Mouse (Mus musculus): ENCODE data around the gene Cdh10.

Cdh10 gene

GRCm38 (mm10) chr15:18818185-18818973 is at the start of gene Cdh10:
Cdh10 (plus strand) TSS chr15:18818947.
- peak; percentile 92 for DNase-seq (ENCODE audit: low read depth, low spot score)

DNA sequence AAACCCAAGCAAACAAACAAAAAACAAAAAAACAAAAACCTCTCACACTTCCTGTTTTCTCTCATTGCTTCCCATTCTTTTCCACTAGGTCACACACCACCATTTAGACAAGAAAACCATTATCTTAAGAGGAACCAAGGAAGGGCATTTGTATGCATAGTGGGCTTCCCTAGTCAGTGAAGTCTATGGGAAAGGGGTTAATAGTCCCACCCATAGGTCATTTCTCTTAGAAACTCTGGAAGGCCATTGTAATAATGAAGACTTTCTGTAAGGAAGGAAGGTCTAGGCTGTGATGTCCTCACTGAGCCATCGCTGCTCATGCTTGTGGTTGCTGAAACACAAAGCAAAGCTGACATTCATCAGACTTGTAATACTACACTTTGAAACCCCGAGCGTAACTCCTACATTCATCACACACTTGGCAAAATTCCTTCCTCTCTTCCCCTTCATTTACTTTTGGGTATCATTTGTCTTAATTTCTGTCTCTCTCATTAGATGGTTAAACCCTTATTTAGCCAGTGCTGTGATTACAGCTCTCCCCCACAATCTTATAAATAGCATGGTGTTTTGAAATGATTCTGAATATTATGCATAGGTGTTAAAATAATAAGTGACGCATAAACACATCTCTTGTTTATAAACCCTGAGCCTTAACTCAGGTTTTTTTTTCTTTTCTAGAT is 9.5 kb upstream of the Cdh10 start:
- no peak for DNase-seq (ENCODE audit: low read depth, low spot score)

DNA sequence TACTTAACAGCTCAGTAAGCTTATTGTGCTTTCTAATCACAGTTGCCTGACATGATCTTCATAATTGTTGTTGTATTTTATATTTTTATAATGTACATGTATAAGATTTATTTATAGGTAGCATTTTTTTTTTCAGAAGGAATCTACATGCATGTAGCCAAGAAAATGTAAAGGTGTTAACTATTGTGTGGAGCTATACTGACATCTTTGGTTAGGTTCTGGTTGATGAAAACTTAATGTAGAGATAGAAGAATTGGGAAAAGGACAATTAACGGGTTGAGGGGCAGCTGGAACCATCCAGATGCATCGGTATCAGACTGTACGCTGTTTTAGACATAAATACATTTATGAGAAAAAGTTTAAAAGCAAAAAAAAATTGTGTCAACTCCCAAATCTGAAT is 1.0 kb upstream of the Cdh10 start:
- DNase-seq (ENCODE audit: low read depth, low spot score), result no peak

DNA sequence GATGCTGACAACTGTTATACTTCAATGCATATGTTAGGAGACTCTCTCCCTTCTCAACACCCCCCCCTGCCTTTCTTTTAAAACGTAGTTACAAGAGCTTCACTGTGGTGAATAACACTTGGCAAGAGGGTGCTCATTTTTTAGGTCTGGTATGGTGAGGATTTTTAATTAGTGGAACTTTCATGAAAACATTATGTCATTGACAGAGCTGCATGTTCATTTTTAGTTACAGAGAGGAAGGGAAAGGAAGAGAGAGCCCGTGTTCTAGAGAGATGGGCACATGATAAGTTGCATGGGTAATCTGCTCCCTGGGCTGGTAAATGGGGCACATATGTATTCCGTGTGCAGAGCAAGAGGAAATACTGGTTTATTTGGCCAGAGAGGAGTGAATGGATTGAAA is 1.5 kb downstream of the Cdh10 start:
- DNase-seq (ENCODE audit: low read depth, low spot score), result no peak

DNA sequence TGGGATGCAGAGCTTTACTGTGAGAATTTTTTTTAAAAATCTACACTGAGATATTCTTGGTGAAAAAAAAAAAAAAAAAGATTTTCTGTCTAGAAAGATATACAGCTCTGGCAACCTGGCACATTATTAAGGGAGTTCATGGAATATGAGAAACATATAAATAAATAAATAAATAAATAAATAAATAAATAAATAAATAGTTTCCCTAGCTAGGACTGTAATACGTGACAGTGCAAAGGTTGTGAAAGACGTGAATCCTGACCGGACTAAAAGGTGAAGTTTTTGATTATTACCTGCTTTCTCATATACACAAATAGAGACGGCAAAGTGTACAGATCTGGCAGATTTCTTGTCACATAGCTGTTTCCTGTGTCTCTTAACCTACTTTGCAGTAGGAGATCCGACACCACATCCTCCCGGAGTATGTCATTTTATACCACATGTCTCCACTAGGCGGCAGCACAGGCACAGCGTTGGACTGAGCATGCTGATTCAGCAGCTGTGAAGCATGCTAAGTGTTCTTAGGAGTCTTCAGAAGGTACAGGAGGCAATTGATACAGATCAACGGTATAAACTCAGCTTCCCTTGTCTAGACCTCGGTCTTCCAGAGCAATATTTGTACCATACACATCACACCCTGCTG is 2.5 kb downstream of the Cdh10 start:
- peak; percentile 83 for DNase-seq (ENCODE audit: low read depth, low spot score)

DNA sequence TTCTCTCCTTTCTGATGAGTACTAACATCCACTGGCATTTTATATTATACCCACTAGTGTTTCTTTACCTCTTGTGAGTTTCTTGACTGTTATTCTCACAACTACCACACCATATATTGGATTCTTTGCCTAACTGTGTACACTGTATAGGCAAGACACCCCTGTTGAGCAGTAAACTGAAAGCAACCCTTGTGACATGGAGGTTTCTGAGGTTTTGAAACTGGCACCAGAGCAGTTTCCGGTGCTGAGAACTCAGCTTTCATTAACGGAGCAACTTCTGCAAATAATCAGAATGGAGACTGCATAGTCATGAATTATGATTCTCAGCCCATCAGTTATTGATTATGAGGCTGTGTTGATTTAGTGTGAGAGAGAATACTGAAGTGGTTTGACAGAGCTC is 4.7 kb downstream of the Cdh10 start:
- no peak for DNase-seq (ENCODE audit: low read depth, low spot score)

- DNase-seq (ENCODE audit: low read depth, low spot score), result peak; percentile 59
Measured at GRCm38 (mm10) chr15:18832263-18832662, 13.5 kb downstream of the Cdh10 start.

GRCm38 (mm10) chr15:18841769-18842168 is 23.0 kb downstream of the Cdh10 start:
- no peak for DNase-seq (ENCODE audit: low read depth, low spot score)

- DNase-seq (ENCODE audit: low read depth, low spot score), result no peak
Measured at GRCm38 (mm10) chr15:18844807-18845206, 26.1 kb downstream of the Cdh10 start.

- DNase-seq (ENCODE audit: low read depth, low spot score), result no peak
Measured at GRCm38 (mm10) chr15:18850497-18850896, 31.8 kb downstream of the Cdh10 start.

DNA sequence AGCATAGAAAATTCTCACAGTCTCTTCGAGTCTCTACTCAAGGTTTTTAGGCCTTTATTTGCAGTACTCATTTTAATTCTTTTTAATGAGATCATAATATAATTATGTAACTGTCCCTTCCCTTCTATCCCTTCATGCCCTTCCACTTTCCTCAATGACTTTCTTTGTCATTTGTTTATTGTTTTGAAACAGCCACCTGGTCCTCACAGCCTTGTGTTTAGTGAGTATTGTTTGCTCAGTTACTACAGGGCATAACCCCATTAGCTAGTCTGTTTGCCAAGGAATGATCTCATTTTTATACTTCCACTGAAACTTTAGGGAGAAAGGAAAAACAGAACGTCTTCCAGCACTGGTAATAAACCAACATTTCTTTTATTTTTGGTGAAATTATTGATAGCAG is 39.4 kb downstream of the Cdh10 start:
- no peak for DNase-seq (ENCODE audit: low read depth, low spot score)

DNA sequence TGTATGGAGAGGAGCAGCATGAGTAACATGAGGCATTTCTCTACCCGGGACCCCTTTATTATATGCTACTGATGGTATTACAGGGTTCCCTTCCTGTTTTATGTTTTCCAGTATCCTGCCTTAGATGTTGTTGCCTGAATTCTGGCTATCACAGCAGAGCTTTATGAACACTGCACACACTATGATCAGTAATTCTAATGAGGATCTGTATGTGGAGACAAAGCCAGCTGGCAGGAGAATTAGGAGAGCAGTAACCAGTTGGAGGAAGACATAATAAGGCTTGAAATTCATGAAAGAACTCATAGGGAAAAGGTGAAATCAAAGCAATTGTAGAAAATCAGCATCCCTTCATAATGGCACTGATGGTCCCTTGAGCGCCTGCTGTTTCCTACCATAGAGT is 51.1 kb downstream of the Cdh10 start:
- no peak for DNase-seq (ENCODE audit: low read depth, low spot score)

DNA sequence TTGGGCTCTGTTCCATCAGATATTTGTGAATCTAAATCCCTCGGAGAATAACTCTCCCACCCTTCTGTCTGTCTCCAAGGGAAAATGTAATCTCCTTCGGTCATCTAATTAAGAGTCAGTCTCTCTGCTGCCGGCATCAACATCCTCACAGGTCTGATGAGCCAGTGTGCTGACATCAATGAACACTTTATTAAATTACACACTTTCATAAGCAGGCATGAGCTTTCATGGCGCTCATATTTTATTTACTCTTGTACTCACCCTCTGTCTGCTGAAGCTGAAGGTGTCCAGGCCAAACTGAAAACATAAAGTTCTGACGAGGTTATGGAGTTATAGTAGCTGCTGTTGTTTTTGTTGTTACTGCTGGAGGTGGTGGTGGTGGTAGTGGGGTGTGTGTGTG is 62.7 kb downstream of the Cdh10 start:
- no peak for DNase-seq (ENCODE audit: low read depth, low spot score)

DNA sequence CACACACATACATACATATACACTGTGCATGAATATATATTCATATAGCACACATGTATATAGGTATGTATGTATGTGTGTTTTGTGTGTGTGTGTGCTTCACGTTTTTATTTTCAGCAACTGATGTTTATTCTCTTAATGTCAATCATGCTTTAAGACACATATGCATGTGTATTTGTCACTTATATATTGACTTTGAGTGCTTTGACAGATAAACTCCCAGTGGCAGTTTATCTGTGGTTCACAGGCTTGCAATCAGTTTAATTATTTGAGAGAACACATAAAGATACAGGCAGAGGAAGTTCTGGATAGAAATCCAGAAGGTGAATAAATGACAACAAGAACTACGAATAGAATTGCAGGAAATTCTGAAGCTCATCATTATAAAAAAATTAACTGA is 67.9 kb downstream of the Cdh10 start:
- DNase-seq (ENCODE audit: low read depth, low spot score), result no peak

- DNase-seq (ENCODE audit: low read depth, low spot score), result no peak
Measured at GRCm38 (mm10) chr15:18888912-18889311, 70.2 kb downstream of the Cdh10 start.

- no peak for DNase-seq (ENCODE audit: low read depth, low spot score)
Measured at GRCm38 (mm10) chr15:18890358-18890757, 71.6 kb downstream of the Cdh10 start.

- no peak for DNase-seq (ENCODE audit: low read depth, low spot score)
Measured at GRCm38 (mm10) chr15:18900776-18901175, 82.0 kb downstream of the Cdh10 start.

DNA sequence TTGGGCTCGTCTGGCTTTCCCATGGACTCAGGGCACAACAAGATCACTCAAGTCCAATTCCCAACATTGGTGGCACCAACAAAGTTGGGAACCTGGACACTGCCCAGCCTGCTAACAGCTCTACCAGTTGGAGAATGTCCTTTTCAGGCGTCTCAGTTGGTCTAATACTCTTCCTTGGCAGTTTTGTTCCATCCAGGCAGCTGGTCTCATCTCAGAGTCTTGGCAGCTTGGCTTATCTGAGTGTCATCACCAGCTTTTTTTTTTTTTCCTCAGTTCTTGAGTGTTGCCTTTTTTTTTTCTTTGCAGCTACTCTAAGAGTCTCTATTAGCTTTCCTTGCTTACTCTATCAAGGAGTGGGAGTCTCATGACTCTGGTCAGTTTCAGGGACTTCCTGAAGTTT is 85.4 kb downstream of the Cdh10 start:
- no peak for DNase-seq (ENCODE audit: low read depth, low spot score)

GRCm38 (mm10) chr15:18910612-18911011 is 91.9 kb downstream of the Cdh10 start:
- no peak for DNase-seq (ENCODE audit: low read depth, low spot score)

- no peak for DNase-seq (ENCODE audit: low read depth, low spot score)
Measured at GRCm38 (mm10) chr15:18925392-18926117, 106.8 kb downstream of the Cdh10 start.

DNA sequence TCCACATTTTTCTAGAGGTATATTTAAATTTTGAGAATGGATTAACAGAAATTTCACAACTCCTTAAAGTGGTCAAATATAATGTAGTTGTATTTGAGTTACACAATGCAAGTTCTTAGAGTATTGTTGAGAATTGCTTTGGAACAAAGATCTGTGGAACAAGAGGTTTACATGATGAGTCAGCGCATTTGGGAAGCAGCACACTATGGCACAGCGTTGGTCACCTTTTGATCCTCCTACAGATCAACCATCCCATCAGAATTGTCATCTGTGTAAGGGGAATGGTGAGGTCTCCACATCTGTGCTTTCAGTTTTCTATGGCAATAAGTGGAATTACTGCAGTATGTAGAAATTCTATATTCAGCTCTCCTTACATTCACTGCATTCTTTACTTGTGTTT is 108.2 kb downstream of the Cdh10 start:
- DNase-seq (ENCODE audit: low read depth, low spot score), result no peak

DNA sequence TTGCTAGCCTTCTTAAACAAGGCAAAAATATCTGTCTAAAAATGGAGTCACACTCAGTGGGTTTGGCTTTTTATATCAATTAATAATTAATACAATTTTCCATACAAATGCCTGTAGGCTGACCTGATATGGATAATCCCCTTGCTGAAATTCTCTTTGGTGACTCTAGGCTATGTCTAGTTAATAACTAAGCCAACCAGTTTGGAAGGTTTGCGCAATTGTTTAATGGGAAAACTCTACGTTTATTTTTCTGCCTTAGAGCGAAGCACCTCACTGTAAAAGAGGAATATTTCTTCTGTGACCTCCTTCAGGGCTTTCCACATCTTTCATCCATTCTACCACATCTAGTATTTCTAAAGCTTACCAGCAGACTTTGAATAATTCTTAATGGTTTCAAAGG is 133.5 kb downstream of the Cdh10 start:
- no peak for DNase-seq (ENCODE audit: low read depth, low spot score)
